Mouse (Mus musculus) cortical plate, adult 2 months (tissue): Measurements from ENCODE around the gene Ints1.

Experiments used
- CTCF ChIP-seq: fragments of 200-500 bp; IDR thresholded peaks from 2 replicates; pipeline ENCODE4 v1.5.1; 2011; ENCODE audit warnings: mild to moderate bottlenecking, control low read depth, low read length; ENCODE audit not compliant: insufficient read depth; ENCODE audit errors: extremely low read depth
- POLR2A ChIP-seq: fragments of 200-500 bp; IDR thresholded peaks from 2 replicates; pipeline ENCODE4 v1.6.1; 2011; ENCODE audit warnings: mild to moderate bottlenecking, low read length, control low read depth; ENCODE audit not compliant: insufficient read depth; ENCODE audit errors: extremely low read depth

DNA sequence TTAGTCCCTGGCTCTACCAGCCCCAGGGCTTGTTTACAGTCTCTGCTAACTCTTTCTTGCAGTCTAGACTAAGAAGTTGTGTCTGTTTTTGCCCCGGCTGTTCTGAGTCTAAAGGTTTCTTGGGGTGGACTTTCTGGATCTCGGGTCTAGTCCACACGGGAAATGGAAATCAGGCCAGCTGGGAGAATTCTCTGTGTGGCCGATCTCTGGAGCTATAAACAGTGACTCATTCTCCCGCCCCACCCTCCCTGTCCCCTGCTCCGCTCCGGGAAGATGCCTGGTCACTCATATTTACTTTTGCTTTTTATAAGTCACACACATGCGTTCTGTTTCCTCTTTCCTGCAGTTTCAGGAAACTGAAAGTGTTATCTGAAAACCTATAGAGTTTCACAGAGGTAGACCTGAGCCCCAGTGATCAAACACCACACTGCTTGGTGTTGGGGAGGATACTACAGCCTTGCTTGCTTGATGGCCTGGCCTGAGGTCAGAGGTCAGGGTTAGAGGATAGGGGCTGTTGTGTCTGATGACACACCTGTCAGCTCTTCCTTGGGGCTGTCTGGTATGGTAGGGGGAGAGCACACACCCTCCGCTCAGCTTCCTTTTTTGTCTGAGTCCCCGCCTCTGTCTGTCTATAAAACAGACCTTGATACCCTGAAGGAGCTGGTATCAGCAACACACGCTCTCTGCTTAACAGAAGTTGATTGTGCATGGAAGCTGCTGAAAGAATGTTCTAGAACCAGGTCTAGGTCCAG lies 18.0 kb upstream of the Ints1 start:
- TF ChIP-seq CTCF: no peak
- TF ChIP-seq POLR2A: no peak
